Mouse (Mus musculus) lung, embryonic 16.5 days (tissue): ENCODE results near the gene Tbcd. TPM values are rescaled to one million over a fixed set of nuclear protein-coding genes. Genes with fewer than 3 reads are reported as not detected.

ENCODE experiments used
- ATAC-seq: fragments of 200-750 bp; cut with Nextera tagmentation; 2 replicates; pipeline ENCODE4 v1.8.0; 2017; ENCODE audit warnings: low read depth, mild to moderate bottlenecking, moderate library complexity
- H3K27ac ChIP-seq: fragments of 300-500 bp; sonication (generic); 2 replicates; pipeline ENCODE4 v1.5.1; 2014; ENCODE audit warnings: mild to moderate bottlenecking, control low read depth, low read length
- H3K27me3 ChIP-seq: fragments of 300-500 bp; sonication (generic); 2 replicates; pipeline ENCODE4 v1.6.1; 2014; ENCODE audit warnings: low read depth, low read length, mixed read lengths; ENCODE audit not compliant: control insufficient read depth, insufficient read depth
- H3K36me3 ChIP-seq: fragments of 300-500 bp; sonication (generic); 2 replicates; pipeline ENCODE4 v1.6.1; 2014; ENCODE audit warnings: low read length; ENCODE audit not compliant: control insufficient read depth, insufficient read depth
- H3K4me1 ChIP-seq: fragments of 300-500 bp; sonication (generic); replicated peaks from 2 replicates; pipeline ENCODE4 v1.6.1; 2014; ENCODE audit warnings: low read length, mixed read lengths; ENCODE audit not compliant: control insufficient read depth, insufficient read depth
- H3K4me2 ChIP-seq: fragments of 300-500 bp; sonication (generic); 2 replicates; pipeline ENCODE4 v1.6.1; 2014; ENCODE audit warnings: low read depth, low read length, control low read depth
- H3K4me3 ChIP-seq: fragments of 300-500 bp; sonication (generic); 2 replicates; pipeline ENCODE4 v1.5.1; 2014; ENCODE audit warnings: mild to moderate bottlenecking, low read length, control low read depth
- H3K9ac ChIP-seq: fragments of 300-500 bp; sonication (generic); 2 replicates; pipeline ENCODE4 v1.6.1; 2014; ENCODE audit warnings: low read length, control low read depth
- H3K9me3 ChIP-seq: fragments of 300-500 bp; sonication (generic); 2 replicates; pipeline ENCODE4 v1.6.1; 2016; ENCODE audit warnings: low read length; ENCODE audit not compliant: control insufficient read depth
- WGBS: fragments of 180-500 bp; shearing (Covaris S2); extraction: QIAGEN DNeasy Blood & Tissue Kit; methylation state at CpG from one replicate; pipeline ENCODE4 v1.1.7; 2014; 5-methylcytosine and 5-hydroxymethylcytosine counted together
- polyA plus RNA-seq: library from polyadenylated mRNA; unstranded; fragments of >200 nt; fragmentation: Nextera tagmentation; extraction: Ambion mirVana; gene quantifications from 2 replicates; pipeline ENCODE4 v1.2.1, GENCODE M21; 2015

Gene Tbcd
- polyA plus RNA-seq, 1 experiment from 2014 or later = 31.6 TPM

DNA sequence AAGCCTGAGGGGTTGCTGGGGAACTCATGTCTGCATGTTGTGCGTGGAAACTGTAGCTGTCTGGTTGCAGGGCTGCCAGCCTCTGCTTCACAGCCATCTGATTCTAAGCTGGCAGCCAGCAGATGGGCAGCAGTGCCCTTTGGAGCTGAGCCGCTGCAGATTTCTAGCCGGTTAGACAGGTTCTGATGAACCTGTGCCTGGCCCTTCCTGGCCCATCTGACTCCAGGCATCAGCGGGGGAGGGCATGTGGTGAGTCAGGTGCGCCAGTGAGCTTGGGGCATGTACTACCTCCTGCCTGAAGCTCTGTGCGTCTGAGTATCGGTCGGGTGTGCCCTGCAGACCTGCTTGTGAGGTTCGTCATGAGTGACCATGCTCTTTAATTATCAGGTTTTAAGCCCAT lies 92.2 kb downstream of the Tbcd start:
- no peak overlapping the region; the same call in 1 of the 2 replicates for H3K9ac ChIP-seq
- peaks cover 16% of the 10 kb centered on the region for H3K4me1 ChIP-seq
- H3K4me2 ChIP-seq = peak overlapping the region; percentile 22
- peak; percentile 85 for ATAC-seq
- no peak overlapping the region for H3K4me3 ChIP-seq
- no peaks in the 10 kb centered on the region for H3K9me3 ChIP-seq
- peak overlapping the region; percentile 88 for H3K27ac ChIP-seq
- 52% methylated on average over 9 of the region's 9 CpGs for whole genome bisulfite sequencing
- no peaks in the 10 kb centered on the region for H3K27me3 ChIP-seq
- no peaks in the 10 kb centered on the region for H3K36me3 ChIP-seq

DNA sequence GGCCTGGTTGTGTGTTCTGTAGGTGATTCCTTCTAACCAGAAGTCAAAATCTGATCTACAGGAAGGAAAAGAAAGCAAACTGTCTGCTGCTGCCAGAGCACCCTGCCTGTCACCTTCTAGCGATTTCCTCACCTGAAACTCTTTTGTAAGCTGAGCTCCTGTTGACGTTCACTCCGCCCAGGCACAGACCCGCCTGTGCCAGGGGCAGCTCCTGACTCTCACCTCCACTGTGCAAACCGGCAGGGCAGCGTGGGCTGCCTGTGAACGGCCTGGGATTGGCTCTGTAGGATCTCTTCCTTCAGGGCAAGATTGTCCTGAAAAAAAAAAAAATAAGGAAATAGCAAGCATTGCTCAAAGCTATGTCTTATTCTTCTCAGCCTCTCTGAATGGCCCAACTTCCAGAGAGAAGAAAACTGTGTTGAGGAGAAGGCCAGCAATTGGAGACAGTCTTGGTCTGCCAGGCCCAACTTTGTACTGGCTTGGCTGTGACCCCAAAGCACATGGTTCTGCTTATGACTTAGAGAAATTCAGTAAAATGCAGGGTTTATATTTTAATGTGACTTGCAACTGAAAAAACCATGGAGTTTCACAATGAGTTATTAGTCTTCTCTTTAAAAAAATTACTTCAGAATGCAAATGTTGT lies 93.1 kb downstream of the Tbcd start:
- no peaks in the 10 kb centered on the region for H3K27me3 ChIP-seq
- 45% methylated on average over 7 of the region's 7 CpGs for WGBS
- peak; percentile 66 for ATAC-seq

DNA sequence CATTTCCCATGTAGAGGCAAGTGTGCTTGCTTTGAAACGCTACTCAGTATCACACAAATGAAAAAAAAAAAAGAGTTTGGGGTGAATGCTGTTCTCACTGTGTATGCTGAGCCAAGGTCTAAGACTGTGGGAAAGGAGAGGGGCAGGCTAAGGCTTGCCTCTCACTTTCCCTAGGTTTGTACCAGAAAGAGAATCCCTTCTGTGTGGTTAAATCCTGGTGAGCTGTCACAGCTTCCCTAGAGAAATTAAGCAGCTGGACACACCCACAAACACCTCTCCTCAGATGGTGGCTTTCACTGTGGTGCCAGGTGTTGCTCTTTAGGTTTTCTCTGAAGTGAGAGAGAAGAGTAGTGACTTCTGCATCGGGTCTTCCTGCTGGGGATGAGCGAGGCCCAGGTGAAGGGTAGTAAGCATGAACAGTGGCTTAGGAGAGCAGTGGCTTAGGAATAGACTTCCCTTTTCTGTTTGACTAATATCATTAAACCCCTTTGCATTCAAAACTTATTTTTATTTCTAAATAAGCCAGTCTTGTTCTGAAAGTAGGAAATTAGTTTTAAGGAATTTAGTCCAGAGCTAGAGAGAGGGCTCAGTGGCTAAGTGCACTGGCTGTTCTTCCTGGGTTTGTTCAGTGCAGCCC lies 93.8 kb downstream of the Tbcd start:
- no peak for ATAC-seq
- H3K27me3 ChIP-seq = no peaks in the 10 kb centered on the region
- WGBS = 58% methylated on average over 3 of the region's 3 CpGs
- peak overlapping the region; percentile 40; the same call in 1 of the 2 replicates for H3K27ac ChIP-seq
- H3K4me2 ChIP-seq = no peak overlapping the region
- no peaks in the 10 kb centered on the region for H3K36me3 ChIP-seq
- no peak overlapping the region for H3K4me3 ChIP-seq
- H3K4me1 ChIP-seq = peaks cover 28% of the 10 kb centered on the region
- no peak overlapping the region for H3K9ac ChIP-seq
- no peaks in the 10 kb centered on the region for H3K9me3 ChIP-seq

More for the DNA sequence above, 93.1 kb downstream of the Tbcd start:
- peaks cover 25% of the 10 kb centered on the region for H3K4me1 ChIP-seq
- H3K4me3 ChIP-seq = no peak overlapping the region
- 0 out of 2 replicates have a peak overlapping the region, but pooled peaks have one; percentile 25 for H3K9ac ChIP-seq
- peak overlapping the region; percentile 88 for H3K27ac ChIP-seq
- H3K4me2 ChIP-seq = peak overlapping the region; percentile 22; the same call in 1 of the 2 replicates
- H3K36me3 ChIP-seq = no peaks in the 10 kb centered on the region
- H3K9me3 ChIP-seq = no peaks in the 10 kb centered on the region

DNA sequence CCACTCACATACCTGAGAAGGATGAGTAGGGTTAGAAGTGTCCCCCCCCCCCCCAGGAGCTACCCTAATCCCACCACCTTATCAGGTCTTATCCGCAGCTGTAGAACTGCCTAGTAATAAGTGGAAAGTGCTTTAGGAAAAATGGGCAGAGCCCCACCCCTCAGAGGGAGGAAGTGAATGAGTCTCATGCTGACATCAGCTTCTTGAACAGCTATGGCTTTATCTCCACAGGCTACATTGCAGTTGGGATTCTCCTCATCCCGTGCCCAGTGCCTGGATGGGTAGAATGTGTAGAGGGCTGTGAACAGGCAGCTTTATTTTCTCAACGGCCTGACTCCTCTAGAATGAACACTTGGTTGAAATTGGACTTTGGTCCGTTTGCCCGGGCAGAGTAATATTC lies 95.5 kb downstream of the Tbcd start:
- Histone ChIP-seq H3K27ac (no peak overlapping the region), H3K27me3 (no peaks in the 10 kb centered on the region), H3K4me3 (no peak overlapping the region), H3K9me3 (no peaks in the 10 kb centered on the region), H3K4me2 (no peak overlapping the region), H3K36me3 (no peaks in the 10 kb centered on the region), H3K9ac (no peak overlapping the region), H3K4me1 (peaks cover 39% of the 10 kb centered on the region)
- WGBS = 78% methylated on average over 5 of the region's 5 CpGs
- no peak for ATAC-seq

DNA sequence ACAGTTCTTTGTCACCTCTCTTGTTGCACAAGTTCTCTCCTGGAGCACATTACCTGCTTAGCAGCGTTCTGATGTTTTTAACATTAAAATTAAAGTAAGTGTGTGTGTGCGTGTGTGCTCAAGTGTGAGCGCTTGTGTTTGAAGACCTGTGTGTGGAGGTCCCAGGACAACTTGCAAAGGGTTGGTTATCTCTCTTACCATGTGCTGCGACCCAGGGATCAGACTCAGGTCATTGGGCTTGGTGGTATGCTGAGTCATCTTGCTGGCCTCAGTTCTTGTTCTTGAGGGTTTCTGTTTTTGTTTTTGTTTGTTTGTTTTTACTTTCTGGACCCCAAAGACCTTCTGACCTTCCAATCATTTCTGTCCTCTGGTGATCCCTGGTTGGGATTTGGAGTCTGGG lies 96.2 kb downstream of the Tbcd start:
- 82% methylated on average over 4 of the region's 4 CpGs for WGBS
- peaks cover 38% of the 10 kb centered on the region for H3K4me1 ChIP-seq
- ATAC-seq = no peak
- H3K36me3 ChIP-seq = no peaks in the 10 kb centered on the region
- H3K27ac ChIP-seq = no peak overlapping the region
- H3K9ac ChIP-seq = no peak overlapping the region
- H3K9me3 ChIP-seq = no peaks in the 10 kb centered on the region
- H3K27me3 ChIP-seq = no peaks in the 10 kb centered on the region
- no peak overlapping the region for H3K4me2 ChIP-seq
- no peak overlapping the region for H3K4me3 ChIP-seq

DNA sequence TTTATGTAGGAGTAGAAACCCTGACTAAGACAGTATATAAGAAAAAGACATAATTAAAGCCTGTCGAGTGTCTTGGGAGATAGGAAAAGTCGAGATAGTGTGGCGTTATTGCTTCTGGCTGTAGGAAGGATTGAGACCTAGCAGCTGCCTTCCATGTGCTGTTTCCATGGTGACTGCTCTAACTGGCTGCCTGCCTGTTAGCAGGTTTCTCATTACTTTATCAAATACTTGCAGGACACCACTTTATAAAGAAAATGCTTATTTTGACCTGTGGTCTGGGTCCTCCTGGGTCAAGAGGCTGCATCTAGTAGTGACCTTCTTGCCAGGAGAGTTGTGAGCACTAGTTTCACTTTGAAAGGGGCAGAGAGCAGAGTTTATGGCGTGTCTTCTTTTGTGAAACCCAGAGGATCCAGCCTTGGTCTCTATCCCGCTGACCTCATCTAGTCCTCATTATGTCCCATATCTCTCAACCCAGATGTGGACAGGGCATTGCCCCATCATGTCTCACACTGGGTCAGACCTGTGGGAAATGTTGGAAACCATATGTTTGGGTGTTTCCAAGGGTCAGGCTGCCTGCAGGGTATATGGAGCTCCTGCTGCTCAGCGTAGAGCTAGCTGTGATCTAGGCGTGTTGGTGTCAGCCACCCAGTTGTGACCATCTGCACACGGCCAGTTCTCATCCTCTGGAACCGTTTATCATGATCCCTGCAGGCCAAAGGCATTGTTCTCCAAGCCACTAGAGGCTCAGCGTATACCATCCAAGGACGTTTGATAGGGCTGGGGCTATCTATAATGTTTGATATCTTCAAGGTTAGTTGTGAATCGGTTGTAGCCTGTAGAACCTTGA lies 97.5 kb downstream of the Tbcd start:
- no peak overlapping the region for H3K4me2 ChIP-seq
- WGBS = 57% methylated on average over 12 of the region's 12 CpGs
- H3K9ac ChIP-seq = no peak overlapping the region
- ATAC-seq = no peak
- no peaks in the 10 kb centered on the region for H3K27me3 ChIP-seq
- H3K27ac ChIP-seq = peak overlapping the region; percentile 79
- peaks cover 29% of the 10 kb centered on the region for H3K4me1 ChIP-seq
- no peak overlapping the region for H3K4me3 ChIP-seq
- no peaks in the 10 kb centered on the region for H3K36me3 ChIP-seq
- no peaks in the 10 kb centered on the region for H3K9me3 ChIP-seq

DNA sequence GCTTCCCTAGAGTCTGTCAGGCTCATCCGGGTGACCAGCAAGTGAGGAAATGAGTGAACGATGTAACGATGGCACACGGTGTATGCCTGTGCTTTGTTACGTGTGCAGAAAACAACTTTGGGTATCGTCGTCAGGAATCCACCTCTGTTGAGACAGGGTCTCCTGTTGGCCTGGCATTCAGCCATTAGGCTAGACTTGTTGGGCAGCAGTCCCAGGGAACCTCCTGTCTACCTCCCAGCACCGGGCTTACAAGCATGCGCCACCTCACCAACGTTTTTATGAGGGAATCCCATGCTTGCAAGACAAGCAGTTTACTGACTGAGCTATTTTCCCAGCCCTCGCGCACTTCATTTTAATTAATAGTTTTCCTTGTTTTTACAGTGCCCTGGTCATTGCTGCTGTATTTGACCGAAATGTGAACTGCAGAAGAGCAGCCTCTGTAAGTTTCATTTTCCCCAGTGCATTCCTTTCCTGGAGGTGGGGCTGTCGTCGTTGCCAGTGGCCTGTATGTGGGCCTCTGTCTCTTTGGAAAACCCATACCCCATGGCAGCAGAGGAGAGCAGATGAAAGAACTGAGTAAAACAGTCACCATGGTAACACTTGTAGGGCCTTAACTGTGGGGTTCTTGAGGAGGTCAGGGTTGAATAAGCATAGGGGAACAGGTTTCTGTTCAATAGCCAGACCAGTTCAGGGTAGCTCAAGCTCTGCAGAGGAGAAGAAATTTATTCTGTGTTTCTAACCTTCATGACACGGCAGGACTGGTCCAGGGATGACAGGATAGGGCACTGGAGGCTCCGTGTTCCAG lies 98.3 kb downstream of the Tbcd start:
- H3K9me3 ChIP-seq = no peaks in the 10 kb centered on the region
- H3K4me3 ChIP-seq = peak overlapping the region; percentile 5; the same call in 1 of the 2 replicates
- no peak overlapping the region for H3K4me2 ChIP-seq
- ATAC-seq = peak; percentile 70
- 0 out of 2 replicates have a peak overlapping the region, but pooled peaks have one; percentile 36 for H3K9ac ChIP-seq
- 44% methylated on average over 17 of the region's 17 CpGs for WGBS
- H3K27me3 ChIP-seq = no peaks in the 10 kb centered on the region
- peaks cover 25% of the 10 kb centered on the region for H3K4me1 ChIP-seq
- peak overlapping the region; percentile 79 for H3K27ac ChIP-seq
- H3K36me3 ChIP-seq = no peaks in the 10 kb centered on the region

DNA sequence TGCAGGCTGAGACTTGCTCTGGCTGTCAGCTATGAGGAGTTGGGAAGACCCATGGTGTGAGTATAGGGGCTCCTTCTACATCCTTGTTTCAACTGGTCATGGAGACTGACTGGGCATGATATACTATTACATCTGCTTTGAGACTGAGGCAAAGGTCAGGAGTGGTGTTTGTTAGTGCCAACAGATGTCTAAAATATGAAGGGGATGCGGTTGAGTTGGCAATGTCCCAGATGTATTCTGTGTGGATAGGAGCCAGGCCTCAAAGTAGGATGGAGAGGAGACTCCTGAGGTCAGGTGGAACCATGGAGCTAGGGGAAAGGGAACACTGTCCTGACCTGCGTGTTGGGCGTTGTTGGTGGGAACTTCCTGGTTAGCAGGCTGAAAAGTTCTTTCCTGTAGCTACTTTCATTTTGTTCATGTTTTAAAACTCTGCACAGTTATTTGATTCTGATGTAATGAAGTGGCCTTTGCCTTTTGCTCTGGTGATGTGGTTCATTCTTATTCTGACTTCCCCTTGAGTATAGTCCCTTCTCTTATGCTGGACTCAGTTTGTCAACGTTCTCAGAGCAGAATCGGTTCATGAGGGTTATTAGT lies 99.6 kb downstream of the Tbcd start:
- Histone ChIP-seq H3K36me3 (no peaks in the 10 kb centered on the region), H3K4me1 (peaks cover 25% of the 10 kb centered on the region), H3K4me3 (no peak overlapping the region), H3K9me3 (no peaks in the 10 kb centered on the region), H3K27ac (peak overlapping the region; percentile 20), H3K4me2 (no peak overlapping the region), H3K9ac (no peak overlapping the region), H3K27me3 (no peaks in the 10 kb centered on the region)
- ATAC-seq = no peak
- 70% methylated on average over 5 of the region's 5 CpGs for WGBS
